Mouse (Mus musculus): ENCODE data around the gene Jmjd7.

Jmjd7 gene

DNA sequence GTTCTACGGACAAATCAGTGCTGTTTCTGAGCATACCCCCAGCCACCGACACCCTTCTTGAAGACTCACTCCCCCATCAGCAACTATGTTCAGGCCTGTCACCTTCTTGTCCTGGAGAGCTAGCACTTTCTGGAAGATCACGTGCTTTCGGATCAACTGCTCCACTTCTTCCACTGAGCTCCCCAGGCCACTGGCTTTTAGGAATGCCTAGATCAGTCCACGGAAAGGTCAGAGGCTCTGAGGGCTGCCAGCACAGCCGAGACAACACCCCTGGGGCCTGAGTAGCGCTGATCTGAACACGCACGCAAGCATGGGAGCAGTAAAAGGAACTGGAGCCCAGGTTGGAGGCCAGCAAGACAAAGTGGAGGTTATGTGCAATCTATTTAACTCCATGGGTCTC is 33.4 kb downstream of the Jmjd7 start:
- peak; percentile 27 for DNase-seq

DNA sequence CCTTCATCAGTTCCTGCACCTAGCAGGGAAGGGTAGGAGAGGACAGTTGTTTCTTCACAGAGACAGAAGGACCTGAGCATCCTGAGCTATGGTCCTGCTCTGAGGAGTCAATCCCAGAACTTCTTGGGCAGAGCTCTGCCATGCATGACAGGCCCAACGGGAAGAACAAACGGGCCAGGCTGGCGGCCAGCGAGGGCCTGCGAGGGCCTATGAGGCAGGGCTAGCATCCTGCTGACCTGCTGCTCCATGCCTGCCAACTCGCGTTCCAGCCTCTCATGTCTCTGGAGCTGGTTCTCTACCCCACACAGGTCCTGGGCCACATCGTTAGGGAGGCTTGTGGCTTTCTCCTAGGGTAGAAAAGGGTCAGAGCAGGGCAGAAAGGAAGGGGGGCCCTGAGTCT is 35.0 kb downstream of the Jmjd7 start:
- DNase-seq, result no peak

DNA sequence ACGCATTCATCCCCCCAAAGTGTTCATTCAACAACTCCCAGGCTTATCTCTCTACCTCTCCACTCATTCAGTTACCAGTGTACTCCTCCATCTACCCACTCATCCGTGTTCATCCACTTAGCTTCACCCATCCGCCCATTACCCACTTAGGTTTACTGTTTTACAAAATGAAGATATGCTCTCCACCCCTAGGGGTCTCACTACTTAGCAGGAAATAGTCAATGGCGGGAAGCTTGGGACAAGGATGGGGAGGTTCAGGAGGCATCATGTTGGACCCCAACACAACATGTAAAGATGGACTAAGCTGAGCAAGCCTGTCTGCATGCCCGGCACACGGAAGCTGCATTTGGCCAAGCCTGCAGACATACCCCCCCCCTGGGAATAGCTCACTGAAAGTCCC is 37.4 kb downstream of the Jmjd7 start:
- DNase-seq, result no peak

DNA sequence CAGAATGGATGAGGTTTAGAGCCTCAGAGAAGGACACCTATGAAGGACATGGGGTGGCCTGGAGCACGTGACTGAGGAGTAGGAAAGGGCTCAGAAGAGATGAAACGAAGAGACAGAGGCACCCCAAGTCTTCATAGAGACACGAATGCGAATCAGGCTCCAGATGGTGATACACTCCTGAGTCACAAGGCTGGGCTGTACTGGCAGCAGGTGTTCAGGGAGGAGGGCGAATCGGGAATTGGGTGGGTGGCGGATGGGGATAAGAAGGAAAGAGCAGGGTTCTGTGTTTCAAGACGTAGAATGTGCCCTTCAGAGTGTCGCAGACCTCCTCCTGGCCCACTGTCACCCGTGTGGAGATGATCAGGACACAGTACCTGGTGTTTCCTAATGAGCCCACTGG is 38.0 kb downstream of the Jmjd7 start:
- no peak for DNase-seq

DNA sequence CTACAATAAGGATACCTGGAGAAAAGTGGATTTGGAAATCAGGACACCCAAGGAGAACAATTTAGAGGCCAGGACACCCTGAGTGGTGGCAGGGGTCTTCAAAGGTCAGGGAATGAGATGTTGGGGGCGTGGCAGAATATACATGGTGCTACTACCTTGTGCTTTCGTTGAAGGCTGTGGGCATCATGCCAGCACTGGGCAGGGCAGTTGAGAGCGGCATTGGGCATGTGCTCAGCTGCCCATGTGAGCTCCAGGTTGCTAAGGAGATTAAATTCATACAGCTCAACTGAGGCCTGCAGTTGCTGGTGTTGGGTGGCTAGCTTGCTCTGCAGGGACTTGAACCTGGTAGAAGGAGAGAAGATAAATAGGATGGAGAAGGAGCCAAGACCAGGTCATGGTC is 38.9 kb downstream of the Jmjd7 start:
- DNase-seq, result peak; percentile 75

DNA sequence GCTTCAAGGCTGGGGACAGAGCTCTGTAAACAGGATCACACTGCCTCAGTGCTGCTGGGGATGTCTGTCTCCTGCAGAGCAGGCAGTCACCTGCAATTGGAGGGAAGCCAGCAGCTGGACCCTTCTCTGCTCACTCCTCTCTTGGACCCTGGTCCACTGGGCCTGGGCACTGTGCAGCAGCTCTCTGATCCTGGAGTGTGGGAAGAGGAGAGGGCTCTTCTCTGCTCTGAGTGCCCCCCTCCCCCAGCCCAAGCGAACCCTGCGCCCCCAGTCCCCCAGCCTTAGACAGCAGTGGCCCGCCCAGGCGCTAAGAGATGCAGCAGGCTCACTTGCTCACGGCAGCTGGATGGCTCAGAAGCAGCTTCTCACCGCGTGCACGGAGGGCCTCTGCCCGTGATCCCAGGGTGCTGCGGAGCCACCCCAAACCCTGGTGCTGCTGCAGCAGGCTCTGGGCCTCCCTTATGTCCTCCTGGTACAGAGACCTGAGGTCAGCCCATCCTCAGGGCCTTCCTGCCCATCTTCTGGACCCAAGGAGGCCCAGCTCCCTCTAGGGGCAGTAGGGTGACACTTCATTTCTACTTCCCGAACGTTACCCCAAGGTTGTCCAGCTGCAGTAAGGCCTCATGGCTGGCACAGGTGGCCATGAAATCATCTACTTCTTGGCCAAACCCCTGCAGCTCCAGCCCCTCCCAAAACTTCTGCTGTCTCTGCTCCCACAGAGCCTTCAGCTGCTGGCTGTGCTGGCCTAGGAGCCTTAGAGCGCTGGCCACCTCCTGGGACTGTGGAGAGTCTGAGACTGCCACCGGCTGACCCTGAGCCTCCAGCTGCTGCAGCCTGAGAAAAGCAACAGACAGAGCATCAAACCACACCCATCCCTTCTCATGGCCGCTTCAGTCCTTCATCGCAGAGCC is 41.5 kb downstream of the Jmjd7 start:
- DNase-seq, result peak; percentile 37

DNA sequence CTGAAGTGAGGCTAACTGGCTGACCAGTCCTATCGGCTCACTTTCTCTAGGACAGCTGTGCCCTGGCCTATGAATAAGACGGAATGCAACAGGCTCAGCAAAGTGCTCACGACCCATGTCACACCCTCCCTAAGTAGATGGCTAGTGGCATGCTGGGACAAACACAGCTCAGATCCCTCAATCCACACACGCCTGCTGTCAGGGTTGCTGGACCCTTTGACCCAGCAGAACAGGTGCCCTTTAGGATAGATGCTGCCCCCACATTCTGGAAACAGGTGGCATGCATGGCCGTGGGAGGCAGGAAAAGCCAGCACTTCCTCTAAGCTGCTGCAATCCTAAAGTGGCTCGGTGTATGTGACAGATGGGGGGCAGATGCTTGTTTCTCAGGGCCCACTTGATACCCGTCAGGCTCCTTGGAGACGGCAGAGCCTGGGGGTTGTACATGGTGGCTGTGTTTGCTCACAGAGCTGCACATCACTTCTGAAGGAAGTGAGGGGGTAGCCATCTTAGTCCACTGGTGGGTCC is 42.2 kb downstream of the Jmjd7 start:
- no peak for DNase-seq

DNA sequence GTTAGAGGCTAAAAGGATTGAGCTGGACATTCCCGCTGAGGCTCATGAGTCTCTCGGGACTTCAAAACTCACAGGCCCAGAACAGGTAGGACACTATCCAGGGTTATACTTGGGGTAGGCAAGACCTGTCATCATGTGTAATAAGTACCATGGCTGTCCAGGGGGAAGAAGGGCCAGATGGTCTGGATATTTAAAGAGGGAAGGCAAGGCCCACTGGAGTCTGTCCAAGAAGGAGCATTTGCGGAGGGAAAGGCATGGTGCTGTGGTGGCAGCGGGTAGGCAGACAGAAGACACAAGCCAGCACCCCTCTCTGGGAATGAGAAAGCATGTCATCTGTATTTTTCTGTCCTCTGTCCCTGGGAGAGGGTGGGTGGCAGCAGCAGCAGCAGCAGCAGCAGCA is 46.8 kb downstream of the Jmjd7 start:
- DNase-seq, result no peak

DNA sequence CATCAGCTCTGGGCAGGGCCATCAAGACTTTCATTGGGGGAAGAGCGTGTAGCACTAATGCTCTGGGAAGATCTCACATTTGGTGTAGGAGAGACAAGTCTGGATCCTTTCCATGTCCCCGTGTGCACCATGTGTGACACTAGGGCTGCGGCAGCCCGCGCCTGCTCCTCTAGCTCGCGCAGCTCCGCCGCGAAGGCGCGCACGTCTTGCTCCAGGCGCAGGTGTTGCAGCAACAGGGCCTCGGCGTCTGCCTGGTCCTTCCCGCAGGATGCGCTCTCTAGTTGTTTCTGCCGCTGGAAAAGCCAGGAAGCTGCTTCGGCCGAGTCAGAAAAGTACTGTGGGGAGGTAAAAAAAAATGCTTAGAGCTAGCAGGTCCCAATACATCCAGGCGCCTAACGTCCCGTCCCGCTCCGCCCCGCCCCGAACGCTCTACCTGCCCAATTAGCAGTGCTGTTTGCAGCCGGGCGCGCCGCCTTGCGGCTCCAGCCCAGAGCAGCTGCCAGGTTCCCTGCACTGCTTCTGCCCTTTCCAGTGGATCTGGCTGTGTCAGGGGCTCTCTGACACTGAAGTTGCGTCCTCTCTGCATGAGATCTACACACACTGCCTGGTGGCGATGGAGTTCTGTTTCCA is 48.9 kb downstream of the Jmjd7 start:
- peak; percentile 77 for DNase-seq

Measured in lung, postnatal 36 days (tissue).